30 mouse cellular contexts compared by ENCODE assay signal in genomic region chr11:108145128-108145527, GRCm38 (mm10).
DNase-seq lines count a peak whose midpoint lies in the region; ATAC-seq and TF ChIP-seq lines count a peak whose summit lies in the region.
"Had no signal": no experiment of that assay in that cellular context is flagged by ENCODE, and none has a peak within 500 bp of the region (broad histone marks: within the 10 kb centered on the region; RNA-seq: fewer than 3 reads in every experiment).

No protein-coding gene starts in this region.

- no peak for ATAC-seq in forebrain, embryonic 14.5 days
- ATAC-seq in forebrain, embryonic 11.5 days (replicated peaks; ENCODE audit: low FRiP score): no peak
- peak; percentile 32 for ATAC-seq in forebrain, postnatal 0 days
- ATAC-seq in liver, embryonic 11.5 days (replicated peaks; ENCODE audit: low FRiP score): no peak
- ATAC-seq: hindbrain, embryonic 16.5 days had no signal

- WGBS in forebrain, embryonic 14.5 days: 72% methylated on average over 8 of the region's 8 CpGs
- 86% methylated on average over 8 of the region's 8 CpGs for WGBS in forebrain, embryonic 11.5 days
- 38% methylated on average over 8 of the region's 8 CpGs for WGBS in forebrain, postnatal 0 days
- WGBS in liver, embryonic 11.5 days: 80% methylated on average over 8 of the region's 8 CpGs

- H3K27ac ChIP-seq in forebrain, embryonic 14.5 days (ENCODE audit: low read depth, low read length): peak overlapping the region; percentile 86; the same call in 1 of the 2 replicates
- H3K27ac ChIP-seq in forebrain, embryonic 11.5 days (ENCODE audit: low read depth, low read length): no peak overlapping the region
- H3K27ac ChIP-seq in layer of hippocampus, adult 2 months: peak overlapping the region; percentile 80
- H3K27ac ChIP-seq in forebrain, postnatal 0 days (ENCODE audit: low read depth, low read length): peak overlapping the region; percentile 75
- no peak overlapping the region; the same call in 1 of the 2 replicates for H3K27ac ChIP-seq in liver, embryonic 11.5 days (ENCODE audit: low read depth, low read length)
- H3K27ac ChIP-seq: gastrocnemius, adult 2 months; limb, embryonic 12.5 days; neural tube, embryonic 12.5 days had no signal

- no peaks in the 10 kb centered on the region for H3K9me3 ChIP-seq in forebrain, embryonic 14.5 days (replicated peaks; ENCODE audit: control insufficient read depth, low read length)
- no peaks in the 10 kb centered on the region for H3K9me3 ChIP-seq in forebrain, embryonic 11.5 days (ENCODE audit: control insufficient read depth, low read length)
- no peaks in the 10 kb centered on the region for H3K9me3 ChIP-seq in forebrain, postnatal 0 days (ENCODE audit: low read length)
- H3K9me3 ChIP-seq in liver, embryonic 11.5 days (ENCODE audit: control insufficient read depth, low read length): no peaks in the 10 kb centered on the region
- H3K9me3 ChIP-seq: intestine, embryonic 15.5 days; limb, embryonic 12.5 days; lung, embryonic 15.5 days; midbrain, embryonic 12.5 days; neural tube, embryonic 12.5 days; stomach, embryonic 15.5 days had no signal

- H3K36me3 ChIP-seq in forebrain, embryonic 14.5 days (ENCODE audit: control insufficient read depth, insufficient read depth, low read length): no peaks in the 10 kb centered on the region
- no peaks in the 10 kb centered on the region for H3K36me3 ChIP-seq in forebrain, embryonic 11.5 days (ENCODE audit: control insufficient read depth, insufficient read depth, low read length)
- no peaks in the 10 kb centered on the region for H3K36me3 ChIP-seq in forebrain, postnatal 0 days (ENCODE audit: insufficient read depth)
- no peaks in the 10 kb centered on the region for H3K36me3 ChIP-seq in liver, embryonic 11.5 days (ENCODE audit: control insufficient read depth, insufficient read depth, low read length)
- H3K36me3 ChIP-seq: G1E; intestine, embryonic 15.5 days; limb, embryonic 12.5 days; lung, embryonic 15.5 days; midbrain, embryonic 12.5 days; neural tube, embryonic 12.5 days; stomach, embryonic 15.5 days had no signal

- no peak overlapping the region for H3K4me3 ChIP-seq in forebrain, embryonic 14.5 days (ENCODE audit: low read depth, low read length)
- no peak overlapping the region for H3K4me3 ChIP-seq in forebrain, embryonic 11.5 days (ENCODE audit: low read depth, low read length)
- no peak overlapping the region; the same call in 1 of the 2 replicates for H3K4me3 ChIP-seq in layer of hippocampus, adult 2 months
- H3K4me3 ChIP-seq in forebrain, postnatal 0 days (ENCODE audit: low read depth, low read length): no peak overlapping the region
- no peak overlapping the region for H3K4me3 ChIP-seq in liver, embryonic 11.5 days (ENCODE audit: low read depth, low read length)
- H3K4me3 ChIP-seq: erythroblast, embryonic 14.5 days; gastrocnemius, adult 2 months; intestine, embryonic 15.5 days; limb, embryonic 12.5 days; lung, embryonic 15.5 days; midbrain, embryonic 12.5 days; myocyte; neural tube, embryonic 12.5 days; stomach, embryonic 15.5 days had no signal

- DNase-seq in forebrain, embryonic 14.5 days (ENCODE audit: low spot score): no peak
- DNase-seq in forebrain, embryonic 11.5 days (ENCODE audit: low spot score): no peak
- no peak for DNase-seq in layer of hippocampus, adult 2 months (ENCODE audit: low spot score in 2 of 2)
- DNase-seq in layer of hippocampus, adult 11-12 months (ENCODE audit: low spot score): no peak
- peak; percentile 52 for DNase-seq in brain, adult 2 months (ENCODE audit: low read depth, low spot score)
- DNase-seq in forebrain, postnatal 0 days: peak; percentile 43
- DNase-seq in liver, embryonic 11.5 days (ENCODE audit: low spot score): no peak
- DNase-seq in cerebellum, adult 11 months: no peak
- DNase-seq: adrenal gland, adult 8-10 months; cerebellum, adult 18-20 months; cerebellum, postnatal 10 days; gastrocnemius, adult 2 months; gastrocnemius, postnatal 36 days; heart, adult 18-20 months; heart, postnatal 4 days; kidney, adult 2 months; kidney, postnatal 36 days; layer of hippocampus, adult 9-11 months; thymus, adult 18-20 months; thymus, postnatal 36 days had no signal

- H3K4me1 ChIP-seq in forebrain, embryonic 14.5 days (ENCODE audit: control insufficient read depth, insufficient read depth, low read length): peaks cover 31% of the 10 kb centered on the region
- peaks cover 8% of the 10 kb centered on the region; the same call in 1 of the 2 replicates for H3K4me1 ChIP-seq in forebrain, embryonic 11.5 days (replicated peaks; ENCODE audit: control insufficient read depth, insufficient read depth, low read length)
- H3K4me1 ChIP-seq in forebrain, postnatal 0 days (ENCODE audit: insufficient read depth): peaks cover 29% of the 10 kb centered on the region
- H3K4me1 ChIP-seq in liver, embryonic 11.5 days (replicated peaks; ENCODE audit: control insufficient read depth, insufficient read depth, low read length): peaks cover 33% of the 10 kb centered on the region

- TF ChIP-seq CTCF in layer of hippocampus, adult 2 months (conservative IDR thresholded peaks at IDR 0.05): no peak
- no peak for TF ChIP-seq CTCF in forebrain, postnatal 0 days (IDR thresholded peaks at IDR 0.05; ENCODE audit: low read depth)

- no peak overlapping the region for H3K4me2 ChIP-seq in forebrain, embryonic 14.5 days (ENCODE audit: low read length)
- no peak overlapping the region for H3K4me2 ChIP-seq in forebrain, embryonic 11.5 days (ENCODE audit: low read depth, low read length, severe bottlenecking)
- H3K4me2 ChIP-seq in forebrain, postnatal 0 days (ENCODE audit: low read depth): peak overlapping the region; percentile 37; the same call in 1 of the 2 replicates
- no peak overlapping the region for H3K4me2 ChIP-seq in liver, embryonic 11.5 days
- H3K4me2 ChIP-seq: intestine, embryonic 15.5 days; limb, embryonic 12.5 days; midbrain, embryonic 12.5 days; neural tube, embryonic 12.5 days had no signal

- H3K9ac ChIP-seq in forebrain, embryonic 14.5 days (ENCODE audit: low read length): no peak overlapping the region
- H3K9ac ChIP-seq in forebrain, embryonic 11.5 days (ENCODE audit: low read length): no peak overlapping the region
- no peak overlapping the region for H3K9ac ChIP-seq in forebrain, postnatal 0 days
- H3K9ac ChIP-seq in liver, embryonic 11.5 days (ENCODE audit: low read depth, low read length): no peak overlapping the region
- H3K9ac ChIP-seq: intestine, embryonic 15.5 days; limb, embryonic 12.5 days; lung, embryonic 15.5 days; midbrain, embryonic 12.5 days; neural tube, embryonic 12.5 days; stomach, embryonic 15.5 days had no signal

- H3K27me3 ChIP-seq in forebrain, embryonic 14.5 days (replicated peaks; ENCODE audit: control insufficient read depth, insufficient read depth, low read length): no peaks in the 10 kb centered on the region
- H3K27me3 ChIP-seq in forebrain, embryonic 11.5 days (ENCODE audit: control insufficient read depth, insufficient read depth, low read length): no peaks in the 10 kb centered on the region
- no peaks in the 10 kb centered on the region for H3K27me3 ChIP-seq in forebrain, postnatal 0 days (ENCODE audit: insufficient read depth, low read length)
- no peaks in the 10 kb centered on the region; the same call in 1 of the 2 replicates for H3K27me3 ChIP-seq in liver, embryonic 11.5 days (replicated peaks; ENCODE audit: control insufficient read depth, insufficient read depth, low read length)
- H3K27me3 ChIP-seq: intestine, embryonic 15.5 days; limb, embryonic 12.5 days; lung, embryonic 15.5 days; neural tube, embryonic 12.5 days; stomach, embryonic 15.5 days had no signal

Comparison
In these comparisons a context has a peak if more than half of its experiments do, and no peak if none do; other contexts are left out.
1. DNase-seq: peak in brain, adult 2 months (single experiment) and forebrain, postnatal 0 days (single experiment); none in forebrain, embryonic 14.5 days (single experiment), forebrain, embryonic 11.5 days (single experiment), layer of hippocampus, adult 2 months (0 of 2), layer of hippocampus, adult 11-12 months (single experiment), liver, embryonic 11.5 days (single experiment) and cerebellum, adult 11 months (single experiment).
2. H3K27ac ChIP-seq: peak in forebrain, embryonic 14.5 days (single experiment), layer of hippocampus, adult 2 months (single experiment) and forebrain, postnatal 0 days (single experiment); none in forebrain, embryonic 11.5 days (single experiment) and liver, embryonic 11.5 days (single experiment).